Mouse (Mus musculus): ENCODE measurements around the gene Traip. TPM values are rescaled to one million over a fixed set of nuclear protein-coding genes. Genes with fewer than 3 reads are reported as not detected.

The Traip gene
- polyA plus RNA-seq (2014; fragmentation: Illumina TruSeq; extraction: RNeasy Lipid Tissue Mini Kit (QIAGEN cat#74804); ENCODE audit: low read depth, low replicate concordance), result not detected

GRCm38 (mm10) chr9:107949922-107950235, at the start of gene Traip:
TSS of gene Traip (plus strand) at chr9:107950136.

GRCm38 (mm10) chr9:107906252-107906966, 43.5 kb upstream of the Traip start, which contains the start of gene Mst1r:
TSS of gene Mst1r (plus strand) at chr9:107906873.

GRCm38 (mm10) chr9:107928169-107928568, 21.8 kb upstream of the Traip start, which contains the start of gene Actl11:
TSS of gene Actl11 (plus strand) at chr9:107928469.

GRCm38 (mm10) chr9:107935374-107935773, 14.6 kb upstream of the Traip start, which contains the start of gene Camkv:
TSS of gene Camkv (plus strand) at chr9:107935674.

GRCm38 (mm10) chr9:107975399-107976386, 25.8 kb downstream of the Traip start, which contains the start of gene Uba7:
TSS of gene Uba7 (plus strand) at chr9:107975505.

GRCm38 (mm10) chr9:107982681-107983346, 32.9 kb downstream of the Traip start, which contains the start of gene Gm20661:
TSS of gene Gm20661 (plus strand) at chr9:107983058.

GRCm38 (mm10) chr9:107985131-107986119, 35.5 kb downstream of the Traip start, which contains the start of gene Inka1:
TSS of gene Inka1 (minus strand) at chr9:107985879.

GRCm38 (mm10) chr9:107992197-107992596, 42.3 kb downstream of the Traip start, which contains the start of gene Cdhr4:
TSS of gene Cdhr4 (plus strand) at chr9:107992497.

GRCm38 (mm10) chr9:107996049-107996448, 46.1 kb downstream of the Traip start, which contains the start of gene Gm20662:
TSS of gene Gm20662 (plus strand) at chr9:107996349.

GRCm38 (mm10) chr9:108001922-108002770, 52.2 kb downstream of the Traip start, which contains the start of gene Ip6k1:
TSS of gene Ip6k1 (plus strand) at chr9:108002501.

Other genes starting within 250 kb of the Traip start
- gene Sema3f, start 239.7 kb upstream of the Traip start, polyA plus RNA-seq (2014; fragmentation: Illumina TruSeq; extraction: RNeasy Lipid Tissue Mini Kit (QIAGEN cat#74804); ENCODE audit: low read depth, low replicate concordance), result 0.87 TPM
- gene Rbm5, start 179.1 kb upstream of the Traip start, polyA plus RNA-seq (2014; fragmentation: Illumina TruSeq; extraction: RNeasy Lipid Tissue Mini Kit (QIAGEN cat#74804); ENCODE audit: low read depth, low replicate concordance), result 169 TPM
- 106 TPM for gene Rbm6, start 76.9 kb upstream of the Traip start, polyA plus RNA-seq (2014; fragmentation: Illumina TruSeq; extraction: RNeasy Lipid Tissue Mini Kit (QIAGEN cat#74804); ENCODE audit: low read depth, low replicate concordance)
- gene Mon1a, start 62.0 kb upstream of the Traip start, polyA plus RNA-seq (2014; fragmentation: Illumina TruSeq; extraction: RNeasy Lipid Tissue Mini Kit (QIAGEN cat#74804); ENCODE audit: low read depth, low replicate concordance), result 0.35 TPM
- gene Mst1r, start 43.3 kb upstream of the Traip start, polyA plus RNA-seq (2014; fragmentation: Illumina TruSeq; extraction: RNeasy Lipid Tissue Mini Kit (QIAGEN cat#74804); ENCODE audit: low read depth, low replicate concordance), result 0.93 TPM
- not detected for gene Actl11, start 21.7 kb upstream of the Traip start, polyA plus RNA-seq (2014; fragmentation: Illumina TruSeq; extraction: RNeasy Lipid Tissue Mini Kit (QIAGEN cat#74804); ENCODE audit: low read depth, low replicate concordance)
- 0.64 TPM for gene Camkv, start 14.5 kb upstream of the Traip start, polyA plus RNA-seq (2014; fragmentation: Illumina TruSeq; extraction: RNeasy Lipid Tissue Mini Kit (QIAGEN cat#74804); ENCODE audit: low read depth, low replicate concordance)
- gene Uba7, start 25.4 kb downstream of the Traip start, polyA plus RNA-seq (2014; fragmentation: Illumina TruSeq; extraction: RNeasy Lipid Tissue Mini Kit (QIAGEN cat#74804); ENCODE audit: low read depth, low replicate concordance), result 2.0 TPM
- not detected for gene Gm20661, start 32.9 kb downstream of the Traip start, polyA plus RNA-seq (2014; fragmentation: Illumina TruSeq; extraction: RNeasy Lipid Tissue Mini Kit (QIAGEN cat#74804); ENCODE audit: low read depth, low replicate concordance)
- gene Inka1, start 35.7 kb downstream of the Traip start, polyA plus RNA-seq (2014; fragmentation: Illumina TruSeq; extraction: RNeasy Lipid Tissue Mini Kit (QIAGEN cat#74804); ENCODE audit: low read depth, low replicate concordance), result not detected
- gene Cdhr4, start 42.4 kb downstream of the Traip start, polyA plus RNA-seq (2014; fragmentation: Illumina TruSeq; extraction: RNeasy Lipid Tissue Mini Kit (QIAGEN cat#74804); ENCODE audit: low read depth, low replicate concordance), result not detected
- gene Gm20662, start 46.2 kb downstream of the Traip start, polyA plus RNA-seq (2014; fragmentation: Illumina TruSeq; extraction: RNeasy Lipid Tissue Mini Kit (QIAGEN cat#74804); ENCODE audit: low read depth, low replicate concordance), result not detected
- gene Ip6k1, start 52.4 kb downstream of the Traip start, polyA plus RNA-seq (2014; fragmentation: Illumina TruSeq; extraction: RNeasy Lipid Tissue Mini Kit (QIAGEN cat#74804); ENCODE audit: low read depth, low replicate concordance), result 27.1 TPM
- 0.64 TPM for gene Gmppb, start 99.1 kb downstream of the Traip start, polyA plus RNA-seq (2014; fragmentation: Illumina TruSeq; extraction: RNeasy Lipid Tissue Mini Kit (QIAGEN cat#74804); ENCODE audit: low read depth, low replicate concordance)
- gene Amigo3, start 103.0 kb downstream of the Traip start, polyA plus RNA-seq (2014; fragmentation: Illumina TruSeq; extraction: RNeasy Lipid Tissue Mini Kit (QIAGEN cat#74804); ENCODE audit: low read depth, low replicate concordance), result 0.23 TPM
- not detected for gene Mst1, start 130.3 kb downstream of the Traip start, polyA plus RNA-seq (2014; fragmentation: Illumina TruSeq; extraction: RNeasy Lipid Tissue Mini Kit (QIAGEN cat#74804); ENCODE audit: low read depth, low replicate concordance)
- 0.99 TPM for gene Rnf123, start 133.2 kb downstream of the Traip start, polyA plus RNA-seq (2014; fragmentation: Illumina TruSeq; extraction: RNeasy Lipid Tissue Mini Kit (QIAGEN cat#74804); ENCODE audit: low read depth, low replicate concordance)
- gene Apeh, start 144.5 kb downstream of the Traip start, polyA plus RNA-seq (2014; fragmentation: Illumina TruSeq; extraction: RNeasy Lipid Tissue Mini Kit (QIAGEN cat#74804); ENCODE audit: low read depth, low replicate concordance), result 40.2 TPM
- 0.35 TPM for gene Bsn, start 240.2 kb downstream of the Traip start, polyA plus RNA-seq (2014; fragmentation: Illumina TruSeq; extraction: RNeasy Lipid Tissue Mini Kit (QIAGEN cat#74804); ENCODE audit: low read depth, low replicate concordance)